Mouse (Mus musculus) regulatory T cell (primary cell): ENCODE measurements at regions not wholly inside any gene's neighbourhood (a gene's known extent, or its start where the extent isn't known, plus 50 kb on each side); places are given as distances from the start of the nearest gene placed in this dataset.

Experiments
- in situ Hi-C: fragments of 300-600 bp; cut with MboI, MseI; formaldehyde crosslinking; loops from one replicate; pipeline ENCODE4 v1.15.1; 2025; ENCODE audit warnings: high pct_unique_total_duplicates

DNA sequence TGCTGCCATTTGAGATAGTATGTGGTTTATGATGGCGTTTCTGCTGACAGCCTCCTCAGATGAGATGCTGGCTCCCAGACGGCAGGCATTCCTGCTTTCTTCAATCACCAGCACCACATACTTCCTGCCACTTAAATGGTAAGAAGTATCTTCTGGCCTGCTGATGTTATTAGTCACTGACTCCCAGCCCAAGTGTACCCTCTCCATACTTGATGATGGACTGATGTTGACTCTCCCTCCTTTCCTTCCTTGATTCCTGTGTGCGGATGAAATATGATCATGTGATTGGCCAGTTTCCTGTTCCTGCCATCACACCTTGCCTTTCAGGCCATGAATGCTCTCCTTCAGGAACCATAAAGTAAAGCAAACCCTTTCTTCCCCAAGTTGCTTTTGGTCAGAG lies 50.8 kb upstream of the Rpl10-ps3 start:
- in situ Hi-C loops: no loop called here

DNA sequence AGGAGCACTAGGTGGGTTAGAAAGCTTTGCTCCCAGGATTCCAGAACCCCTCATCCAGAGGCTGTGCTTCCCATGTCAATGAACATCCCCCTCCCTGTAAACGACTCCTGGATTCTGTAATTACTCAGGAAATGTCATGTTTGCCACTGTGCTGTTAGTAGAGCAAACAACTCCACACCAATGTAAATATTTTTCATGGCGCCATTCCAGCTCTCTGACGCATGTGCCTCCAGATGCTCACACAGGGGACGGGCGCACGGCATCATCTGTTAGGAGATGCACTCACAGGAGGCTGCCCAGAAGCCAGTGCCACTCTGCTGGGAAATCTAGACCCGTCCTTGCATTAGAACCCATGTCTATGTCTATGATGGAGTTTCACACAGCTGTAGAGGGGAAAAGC lies 51.3 kb upstream of the Rpl10-ps3 start:
- in situ Hi-C loops: no loop called here

DNA sequence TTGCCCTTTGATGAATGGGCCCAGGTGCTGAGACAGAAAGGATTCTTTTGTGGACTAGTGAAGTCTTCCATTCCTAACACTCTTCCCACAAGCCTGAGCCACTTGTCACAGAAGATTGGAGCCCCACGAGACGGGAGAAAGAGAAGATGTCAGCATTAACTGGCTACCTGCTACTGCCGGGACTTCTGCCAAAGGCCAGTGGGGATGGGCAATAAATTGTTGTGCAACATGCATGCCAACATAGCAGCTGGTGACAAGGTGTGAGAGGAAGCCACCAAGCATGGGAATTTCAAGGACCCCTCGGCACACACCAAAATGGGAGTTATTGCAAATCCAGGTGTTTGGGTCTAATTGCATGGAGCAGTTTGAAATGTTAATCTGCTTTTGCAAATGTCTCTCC lies 63.6 kb upstream of the Rpl10-ps3 start:
- in situ Hi-C loops: no loop called here

DNA sequence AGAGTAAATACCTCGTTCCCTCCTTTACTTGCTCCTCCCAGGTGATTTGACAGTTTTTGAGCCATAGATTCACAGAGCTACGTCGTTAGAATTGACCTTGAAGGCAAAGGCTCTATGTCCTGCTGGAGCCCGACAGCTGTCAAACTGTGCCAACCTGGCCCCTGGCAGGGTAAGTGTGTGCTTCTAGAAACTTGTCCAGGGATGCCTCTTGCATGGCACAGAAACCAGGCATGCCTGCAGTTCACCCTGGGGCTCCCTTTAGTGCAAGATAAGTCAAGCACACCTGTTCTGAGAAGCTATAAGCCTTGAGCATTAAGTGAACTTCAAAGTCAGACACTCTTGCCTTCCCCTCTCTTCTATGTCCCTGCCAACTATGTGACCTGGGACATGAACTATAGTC lies 64.1 kb upstream of the Rpl10-ps3 start:
- in situ Hi-C loops: no loop called here

DNA sequence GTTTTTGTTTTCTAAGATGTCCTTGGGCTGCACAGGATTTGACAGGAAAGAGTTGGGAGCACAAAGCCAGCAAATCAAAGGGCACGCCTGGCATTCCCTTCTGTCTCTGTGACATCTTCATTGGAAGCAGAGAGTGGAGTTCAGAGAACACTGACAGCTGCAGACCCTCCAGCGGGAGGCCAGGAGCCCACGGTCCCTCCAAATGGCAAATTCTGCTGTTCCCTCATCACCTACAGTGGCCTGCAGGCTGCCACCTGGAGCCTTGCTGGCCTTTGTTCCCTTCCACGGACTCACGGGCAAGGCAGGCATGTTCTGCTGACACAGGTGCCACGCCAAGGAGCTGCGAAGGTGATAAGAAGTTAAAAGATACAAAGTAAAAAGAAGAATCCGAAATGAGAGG lies 68.2 kb upstream of the Rpl10-ps3 start:
- in situ Hi-C loops: no loop called here

DNA sequence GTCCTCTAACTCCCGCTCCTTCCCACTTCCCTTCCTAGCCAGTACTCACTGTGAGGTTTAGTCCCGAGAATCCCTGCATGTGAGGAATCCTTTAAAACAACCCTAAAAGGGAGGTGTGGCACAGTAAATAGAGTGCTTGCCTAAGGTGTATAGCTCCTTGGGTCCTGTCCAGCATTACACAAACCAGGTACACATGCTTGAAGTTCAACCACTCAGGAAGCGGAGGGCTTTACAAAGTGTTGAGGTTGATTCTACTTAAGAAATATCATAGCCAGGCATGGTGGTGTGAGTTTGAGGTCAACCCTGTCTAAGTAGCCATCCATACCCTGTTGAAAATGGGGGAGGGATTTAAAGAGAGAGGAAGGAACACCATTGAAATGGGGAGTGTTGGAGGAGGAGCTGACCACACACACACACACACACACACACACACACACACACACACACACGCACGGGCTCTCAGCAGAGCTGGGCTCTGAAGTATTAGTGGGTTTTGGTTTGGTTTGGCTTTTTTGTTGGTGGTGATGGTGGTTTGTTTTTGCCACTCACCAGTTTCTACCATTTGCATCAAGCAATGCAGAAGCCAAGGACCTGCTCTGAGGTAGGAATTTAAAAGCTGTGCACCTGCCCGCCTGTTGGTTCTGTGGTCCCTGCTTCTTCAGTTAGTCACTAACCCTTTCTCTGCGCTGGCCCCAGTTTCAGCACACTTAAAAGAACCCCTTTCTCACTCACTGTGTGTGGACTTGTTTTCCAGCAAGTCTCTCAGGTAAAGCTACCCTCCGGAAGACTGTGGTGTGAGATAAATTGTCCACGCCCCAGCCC lies 69.0 kb upstream of the Rpl10-ps3 start:
- in situ Hi-C loops: no loop called here

DNA sequence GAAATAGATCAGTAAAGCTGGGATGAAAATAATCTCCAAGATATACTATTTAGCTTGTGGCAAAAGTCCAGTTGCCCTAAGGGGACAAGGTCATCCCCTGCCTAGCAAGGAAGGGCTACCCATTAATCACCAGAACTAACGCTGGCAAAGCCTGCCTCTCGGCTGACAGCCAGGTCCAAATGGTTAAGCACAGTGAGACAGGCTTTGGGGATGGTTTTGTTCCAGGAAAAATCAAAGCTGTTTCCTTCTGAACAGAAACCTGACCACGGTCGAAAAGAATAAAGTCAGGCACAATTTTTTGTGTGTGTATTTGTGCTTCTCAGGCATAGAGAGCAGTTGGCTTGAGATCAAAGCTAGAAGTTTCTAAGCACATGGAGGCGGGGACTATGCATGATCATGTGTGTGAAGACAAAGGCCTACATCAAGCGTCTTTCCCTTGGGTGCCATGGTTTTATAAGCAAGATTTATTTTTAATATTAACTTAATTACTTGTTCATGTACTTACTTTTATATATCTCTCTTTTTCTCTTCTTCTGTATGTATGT lies 70.1 kb upstream of the Rpl10-ps3 start:
- in situ Hi-C loops: no loop called here

DNA sequence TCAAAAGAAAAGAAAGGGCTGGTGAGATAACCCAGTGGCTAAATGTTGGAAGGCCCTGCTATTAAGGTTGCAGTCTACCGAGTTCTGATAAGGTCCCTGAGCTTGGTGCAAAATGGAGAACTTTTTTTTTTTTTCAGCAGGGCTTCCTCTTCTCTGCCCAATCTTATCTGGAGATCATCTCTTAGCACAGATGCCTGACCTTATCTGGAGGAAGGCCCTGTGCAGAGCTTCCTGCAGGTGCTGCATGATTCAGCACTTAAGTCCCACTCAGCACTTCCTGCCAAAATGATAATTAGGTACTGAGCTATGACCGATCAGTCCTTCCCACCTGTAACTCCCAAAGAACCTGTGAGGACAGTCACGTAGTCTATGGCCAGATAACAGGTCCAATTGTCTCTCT lies 71.9 kb upstream of the Rpl10-ps3 start:
- in situ Hi-C loops: no loop called here

DNA sequence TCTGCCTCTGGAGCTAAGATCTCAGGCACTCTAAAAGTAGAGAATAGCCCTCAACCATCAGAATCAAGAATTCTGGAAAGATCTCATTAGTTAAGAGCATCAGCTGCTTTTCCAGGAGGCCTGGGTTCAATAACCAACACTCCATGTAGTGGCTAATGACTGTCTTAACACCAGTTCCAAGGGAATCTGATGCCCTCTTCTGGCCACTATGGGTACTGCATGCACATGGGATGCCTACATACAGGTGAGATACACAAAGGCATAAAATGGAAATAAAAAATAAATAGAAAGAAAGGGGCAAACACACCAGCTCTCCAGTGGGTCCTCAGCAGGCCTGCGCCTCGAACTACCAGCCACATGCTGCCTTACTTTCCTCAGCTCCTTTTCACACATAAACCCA lies 73.3 kb upstream of the Plet1 start:
- in situ Hi-C loops: no loop called here

DNA sequence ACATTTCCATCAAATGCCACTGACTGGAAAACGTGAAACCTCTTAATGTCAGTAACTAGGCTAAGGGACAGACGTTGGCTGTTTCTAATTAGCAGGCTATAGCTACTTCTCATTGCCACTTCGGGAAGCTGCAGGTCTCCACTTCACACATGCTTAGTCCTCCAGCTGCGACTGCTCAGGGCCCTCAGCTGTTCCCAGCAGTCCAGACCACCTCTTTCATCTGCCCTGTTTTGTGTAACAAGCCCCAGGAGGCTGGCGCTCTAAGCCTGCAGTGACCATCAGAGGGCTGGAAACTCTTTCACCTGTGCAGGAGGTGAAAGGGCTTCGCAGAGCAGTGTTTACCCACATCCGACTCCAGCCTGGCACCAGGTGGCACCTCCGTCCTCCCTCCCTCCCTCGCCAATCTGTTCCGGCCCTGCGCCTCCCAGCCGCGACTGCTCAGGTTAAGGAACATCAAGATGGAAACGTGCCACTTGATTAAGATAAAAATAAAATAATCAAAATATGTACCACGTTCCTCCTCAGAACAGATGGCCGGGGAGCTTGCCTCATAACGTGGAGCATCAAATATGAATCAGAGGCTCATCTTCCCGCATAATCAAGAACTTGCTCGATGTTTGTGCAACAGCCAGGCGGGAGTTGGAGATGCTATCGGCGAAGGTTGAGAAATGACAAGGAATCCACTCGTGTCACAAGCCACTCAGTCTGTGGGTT lies 72.6 kb upstream of the Plet1 start:
- in situ Hi-C loops: no loop called here

DNA sequence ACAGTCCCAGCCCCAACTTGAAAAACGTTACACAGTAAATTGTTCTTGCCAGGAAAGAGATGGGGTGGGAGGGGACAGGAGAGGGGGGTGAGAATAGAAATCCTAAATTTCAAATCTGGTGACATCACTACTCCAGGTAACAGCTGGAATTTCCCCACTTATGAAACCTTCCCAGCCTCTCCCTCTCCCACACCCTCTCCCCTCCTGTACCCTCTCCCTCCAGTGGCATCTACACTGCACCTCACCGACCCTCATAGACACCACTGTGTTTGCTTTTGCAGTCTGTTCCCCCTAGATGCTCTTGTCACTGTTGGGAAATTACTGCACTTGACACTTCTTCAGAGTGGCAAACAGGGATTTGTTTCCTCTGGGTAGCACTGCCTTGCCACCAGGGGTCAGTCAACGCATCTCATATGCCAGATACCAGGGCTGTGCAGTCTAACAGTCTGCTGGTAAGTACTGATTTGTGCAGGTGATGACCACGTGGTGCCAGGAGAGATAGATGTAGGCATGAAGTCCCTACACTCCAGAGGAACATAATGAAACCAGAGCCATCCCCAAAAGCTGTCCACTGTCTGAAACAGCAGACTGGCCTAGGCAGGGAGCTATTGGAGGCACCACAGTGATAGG lies 68.3 kb upstream of the Plet1 start:
- in situ Hi-C loops: loop anchor here (5.0 kb wide), 1 partner anchor 929 kb away; no protein-coding TSS in a partner anchor

DNA sequence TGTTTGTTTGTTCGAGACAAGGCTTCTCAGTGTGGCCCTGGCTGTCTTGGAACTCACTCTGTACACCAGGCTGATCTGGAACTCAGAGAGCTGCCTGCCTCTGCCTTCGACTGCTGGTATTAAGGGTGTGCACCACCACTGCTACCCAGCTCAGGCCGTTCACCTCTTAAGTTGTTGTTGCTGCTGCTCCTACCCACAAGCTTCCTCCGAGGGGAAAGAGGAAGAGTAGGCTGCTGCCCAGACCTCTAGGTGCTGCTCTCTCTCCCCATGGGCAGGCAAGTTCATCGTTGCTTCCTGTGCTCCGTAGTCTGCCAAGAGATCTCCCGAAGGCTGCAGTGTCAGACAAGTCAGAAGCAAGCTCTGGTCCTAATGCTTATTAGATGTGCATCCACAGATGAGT lies 64.2 kb upstream of the Plet1 start:
- in situ Hi-C loops: no loop called here

DNA sequence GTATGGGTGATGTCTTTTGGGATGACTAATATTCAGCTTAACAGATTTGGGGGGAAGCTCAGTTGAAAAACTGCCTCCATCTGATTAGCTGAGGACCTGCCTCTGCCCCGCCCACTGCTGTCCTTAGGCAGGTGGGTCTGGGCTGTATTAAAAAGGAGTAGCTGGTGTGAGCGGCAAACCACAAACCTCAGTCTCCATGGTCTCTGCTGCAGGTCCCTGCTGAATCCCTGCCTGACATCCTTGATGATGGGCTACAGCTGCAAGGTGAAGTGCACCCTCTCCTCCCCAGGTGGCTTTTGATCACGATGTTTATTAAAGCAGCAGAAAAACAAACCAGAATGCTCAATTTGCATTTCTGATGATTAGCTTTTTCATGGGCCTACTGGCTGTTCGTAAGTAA lies 60.8 kb upstream of the Plet1 start:
- in situ Hi-C loops: no loop called here

DNA sequence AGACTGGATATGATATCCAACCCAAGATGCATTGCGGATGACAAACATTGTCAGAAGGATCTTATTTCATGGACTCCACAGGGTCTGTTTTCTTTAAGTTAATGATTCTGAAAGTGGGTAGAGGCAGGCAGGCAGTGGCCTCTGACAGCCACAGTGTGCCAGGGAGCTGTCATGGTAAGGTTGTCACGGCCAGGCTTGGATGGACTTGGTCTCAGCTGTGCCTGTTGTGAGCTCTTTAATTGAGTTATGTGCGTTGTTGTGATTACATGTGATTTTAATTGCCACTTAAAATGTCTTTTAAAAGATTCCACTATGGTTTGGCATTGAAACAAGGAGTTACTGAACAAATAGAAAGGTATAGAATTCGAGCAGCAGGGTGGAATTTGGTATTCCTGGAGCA lies 60.3 kb upstream of the Plet1 start:
- in situ Hi-C loops: no loop called here

DNA sequence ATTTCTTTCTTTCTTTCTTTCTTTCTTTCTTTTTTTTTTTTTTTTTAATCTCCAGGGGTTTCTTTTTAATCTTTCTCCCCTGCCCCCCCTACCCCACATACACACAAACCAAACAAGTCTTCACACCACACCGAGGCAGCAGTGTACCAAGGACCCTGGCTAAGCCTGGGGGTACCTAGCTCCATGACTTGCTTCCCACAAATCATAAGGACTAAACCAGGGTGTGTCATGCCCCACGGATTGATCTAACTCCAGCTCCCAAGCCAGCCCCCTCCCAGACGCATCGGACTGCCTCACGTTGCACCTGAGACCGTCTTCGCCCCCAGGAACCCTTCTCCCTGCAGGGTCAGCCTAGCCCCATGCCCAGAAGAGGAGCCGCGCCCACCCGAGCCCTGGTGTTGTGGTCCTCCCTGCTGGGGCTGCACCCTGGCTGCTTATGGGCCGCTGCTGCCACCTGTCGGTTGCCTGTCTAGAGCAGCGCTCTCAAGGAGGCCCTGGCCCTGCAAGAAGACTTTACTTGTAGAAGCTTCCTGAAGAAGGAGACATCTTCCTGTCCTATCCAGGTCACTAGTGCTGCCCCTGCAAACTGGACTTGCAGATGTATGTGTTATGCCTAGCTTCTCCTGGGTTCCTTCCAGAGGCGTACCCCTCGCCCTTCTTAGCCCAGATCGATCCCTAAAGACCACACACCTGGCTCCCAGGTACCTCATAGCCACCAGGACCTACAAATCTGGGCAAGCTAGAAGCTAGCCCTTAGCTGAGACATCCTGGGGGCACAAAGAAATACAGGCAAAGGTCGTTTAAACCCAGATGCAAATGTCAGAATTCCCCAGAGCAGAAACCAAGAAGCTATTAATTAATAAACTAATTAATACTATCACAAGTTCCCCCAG lies 56.2 kb upstream of the Plet1 start:
- in situ Hi-C loops: no loop called here

DNA sequence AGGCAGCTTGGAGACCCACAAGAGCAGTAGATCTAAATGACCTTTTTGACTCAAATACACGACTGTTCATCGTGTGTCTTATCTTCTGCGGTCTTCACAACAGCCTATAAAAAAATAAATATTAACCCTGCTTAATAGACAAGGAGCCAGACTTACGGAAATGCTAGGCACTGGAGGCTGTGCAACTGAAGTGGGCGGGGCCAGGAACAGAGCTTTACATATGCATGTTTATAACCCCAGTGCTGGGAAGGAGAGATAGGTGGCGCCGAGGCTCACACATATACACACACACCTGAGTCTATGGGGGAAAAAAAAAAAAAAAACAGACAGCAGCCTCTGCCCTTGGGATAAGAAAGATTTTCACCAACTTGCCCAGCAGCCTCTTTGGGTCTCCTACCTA lies 55.6 kb upstream of the Plet1 start:
- in situ Hi-C loops: no loop called here

DNA sequence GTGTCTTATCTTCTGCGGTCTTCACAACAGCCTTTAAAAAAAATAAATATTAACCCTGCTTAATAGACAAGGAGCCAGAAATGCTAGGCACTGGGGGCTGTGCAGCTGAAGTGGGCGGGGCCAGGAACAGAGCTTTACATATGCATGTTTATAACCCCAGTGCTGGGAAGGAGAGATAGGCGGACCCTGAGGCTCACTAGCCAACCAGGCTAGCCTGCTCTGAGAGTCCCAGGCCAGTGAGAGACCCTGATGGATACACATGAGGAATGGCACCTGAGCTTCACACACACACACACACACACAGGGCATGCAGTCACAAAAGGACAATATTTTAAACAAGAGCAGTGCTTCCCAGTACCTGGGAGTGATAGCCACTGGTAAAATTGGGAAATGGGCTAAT lies 54.1 kb upstream of the Plet1 start:
- in situ Hi-C loops: no loop called here

DNA sequence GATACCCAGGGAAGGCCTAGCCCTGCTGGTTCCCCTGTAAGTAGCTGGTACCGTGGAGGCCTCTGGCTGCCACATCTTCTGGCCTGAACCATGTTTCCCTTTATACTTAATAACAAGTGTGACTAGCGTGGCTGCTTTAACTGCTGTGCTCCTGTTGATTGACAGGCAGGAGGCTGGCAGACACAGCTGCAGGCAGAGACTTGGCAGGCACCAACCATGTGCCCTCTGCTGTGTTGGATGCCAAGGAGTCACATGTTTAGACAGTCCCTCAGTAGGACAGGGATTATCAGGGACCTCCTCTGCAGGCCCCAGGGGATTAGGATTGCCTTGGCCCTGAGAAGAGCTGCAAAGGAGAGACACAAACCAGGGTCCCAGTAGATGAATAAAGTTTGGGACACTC lies 53.6 kb upstream of the Plet1 start:
- in situ Hi-C loops: no loop called here

DNA sequence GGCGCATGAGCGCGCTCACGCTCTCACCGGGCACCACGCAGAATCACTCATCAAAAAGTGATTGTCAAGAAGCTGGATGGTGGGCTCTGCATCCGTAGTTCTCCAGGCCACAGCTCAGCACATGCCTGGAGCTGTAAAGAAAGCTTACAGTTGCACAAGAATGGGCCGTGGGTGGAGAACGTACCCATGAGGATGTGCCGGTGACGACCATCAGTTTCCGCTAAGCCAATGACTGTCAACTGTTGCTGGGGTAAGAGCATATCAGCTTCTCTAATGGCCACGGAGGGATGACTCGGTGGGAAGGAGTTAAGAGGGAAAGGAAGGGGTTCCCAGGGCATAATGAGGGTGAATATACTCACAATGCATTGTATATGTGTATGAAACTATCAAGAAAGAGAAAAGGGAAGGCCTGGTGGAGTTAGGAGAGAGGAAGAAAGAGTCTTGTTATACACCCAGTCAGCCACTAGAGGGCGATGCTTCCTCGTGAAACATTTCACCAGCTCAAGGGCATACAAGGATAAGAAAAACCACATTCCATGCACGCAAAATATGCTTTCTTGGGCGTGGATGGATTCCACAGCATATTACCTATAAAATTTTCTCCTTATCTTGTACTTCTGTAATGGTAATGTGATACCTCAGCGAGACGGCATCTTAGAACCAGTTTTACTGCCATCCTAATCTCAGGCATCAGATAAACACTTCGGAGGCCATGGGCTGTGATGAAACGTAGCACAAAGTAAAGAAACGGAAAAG lies 50.4 kb upstream of the Plet1 start:
- in situ Hi-C loops: no loop called here
